Mouse (Mus musculus): ENCODE measurements at regions not wholly inside any gene's neighbourhood (a gene's known extent, or its start where the extent isn't known, plus 50 kb on each side); places are given as distances from the start of the nearest gene placed in this dataset.
A peak's percentile ranks its signal among the peaks of the same experiment; 100 is the strongest.

GRCm38 (mm10) chr9:84363478-84363877, 438.5 kb downstream of the Bckdhb start:
- ATAC-seq (ENCODE audit: insufficient read depth, low FRiP score, low TSS enrichment) = no peak
- 88% methylated on average over 5 of the region's 5 CpGs for WGBS

GRCm38 (mm10) chr9:84369200-84369599, 444.3 kb downstream of the Bckdhb start:
- H3K9ac ChIP-seq (ENCODE audit: low read length) = no peak overlapping the region
- H3K4me1 ChIP-seq (ENCODE audit: control insufficient read depth, insufficient read depth, low read length) = no peaks in the 10 kb centered on the region
- no peaks in the 10 kb centered on the region for H3K36me3 ChIP-seq (ENCODE audit: control insufficient read depth, insufficient read depth, low read length)
- 69% methylated on average over 1 of the region's 1 CpGs for WGBS
- ATAC-seq (ENCODE audit: insufficient read depth, low FRiP score, low TSS enrichment) (no peak), DNase-seq (ENCODE audit: low spot score) (no peak)
- no peaks in the 10 kb centered on the region for H3K27me3 ChIP-seq (ENCODE audit: control insufficient read depth, insufficient read depth, low read length)
- H3K9me3 ChIP-seq (ENCODE audit: control insufficient read depth, low read length) = no peaks in the 10 kb centered on the region
- H3K4me3 ChIP-seq (ENCODE audit: low read depth, low read length) = no peak overlapping the region
- no peak overlapping the region for H3K4me2 ChIP-seq (ENCODE audit: low read depth)
- H3K27ac ChIP-seq (ENCODE audit: low read depth, low read length) = no peak overlapping the region

More at GRCm38 (mm10) chr9:84363478-84363877, 438.5 kb downstream of the Bckdhb start:
- no peak overlapping the region for H3K4me2 ChIP-seq (ENCODE audit: low read depth)
- H3K4me1 ChIP-seq (ENCODE audit: control insufficient read depth, insufficient read depth, low read length) = no peaks in the 10 kb centered on the region
- no peaks in the 10 kb centered on the region for H3K9me3 ChIP-seq (ENCODE audit: control insufficient read depth, low read length)
- no peaks in the 10 kb centered on the region for H3K27me3 ChIP-seq (ENCODE audit: control insufficient read depth, insufficient read depth, low read length)
- DNase-seq (ENCODE audit: low spot score) = no peak
- no peak overlapping the region for H3K9ac ChIP-seq (ENCODE audit: low read length)
- H3K27ac ChIP-seq (ENCODE audit: low read depth, low read length) = no peak overlapping the region
- no peaks in the 10 kb centered on the region for H3K36me3 ChIP-seq (ENCODE audit: control insufficient read depth, insufficient read depth, low read length)
- H3K4me3 ChIP-seq (ENCODE audit: low read depth, low read length) = no peak overlapping the region

GRCm38 (mm10) chr9:84370260-84370659, 445.3 kb downstream of the Bckdhb start:
- Histone ChIP-seq H3K4me2 (ENCODE audit: low read depth) (no peak overlapping the region), H3K9me3 (ENCODE audit: control insufficient read depth, low read length) (no peaks in the 10 kb centered on the region), H3K9ac (ENCODE audit: low read length) (no peak overlapping the region), H3K27ac (ENCODE audit: low read depth, low read length) (no peak overlapping the region), H3K4me1 (ENCODE audit: control insufficient read depth, insufficient read depth, low read length) (no peaks in the 10 kb centered on the region), H3K36me3 (ENCODE audit: control insufficient read depth, insufficient read depth, low read length) (no peaks in the 10 kb centered on the region), H3K27me3 (ENCODE audit: control insufficient read depth, insufficient read depth, low read length) (no peaks in the 10 kb centered on the region), H3K4me3 (ENCODE audit: low read depth, low read length) (no peak overlapping the region)
- no peak for DNase-seq (ENCODE audit: low spot score)
- ATAC-seq (ENCODE audit: insufficient read depth, low FRiP score, low TSS enrichment) = no peak
- WGBS = 86% methylated on average over 4 of the region's 4 CpGs

DNA sequence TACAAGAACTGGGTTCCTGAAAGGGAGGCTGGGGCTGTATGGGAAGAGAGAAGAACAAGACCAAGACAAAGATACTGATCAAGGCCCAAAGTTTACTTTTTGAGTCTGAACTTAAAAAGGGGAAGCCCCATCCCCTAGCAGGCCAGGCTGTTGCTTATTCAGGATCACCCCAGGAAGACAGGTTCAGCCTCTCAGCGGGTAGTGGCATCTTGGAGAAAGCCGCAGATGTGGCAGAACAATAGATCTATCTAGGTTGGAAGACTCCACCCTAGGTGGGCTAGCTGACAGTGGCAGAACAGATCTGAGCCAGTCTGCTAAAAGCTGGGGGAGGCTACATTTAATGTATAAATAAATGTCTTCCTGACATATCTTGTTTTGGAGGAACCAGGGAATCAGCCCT, 450.8 kb downstream of the Bckdhb start:
- H3K4me2 ChIP-seq (ENCODE audit: low read depth) = no peak overlapping the region
- no peak overlapping the region for H3K9ac ChIP-seq (ENCODE audit: low read length)
- WGBS = 61% methylated on average over 2 of the region's 2 CpGs
- H3K27me3 ChIP-seq (ENCODE audit: control insufficient read depth, insufficient read depth, low read length) = no peaks in the 10 kb centered on the region
- no peaks in the 10 kb centered on the region for H3K36me3 ChIP-seq (ENCODE audit: control insufficient read depth, insufficient read depth, low read length)
- H3K9me3 ChIP-seq (ENCODE audit: control insufficient read depth, low read length) = no peaks in the 10 kb centered on the region
- H3K4me3 ChIP-seq (ENCODE audit: low read depth, low read length) = no peak overlapping the region
- no peak for DNase-seq (ENCODE audit: low spot score)
- no peaks in the 10 kb centered on the region for H3K4me1 ChIP-seq (ENCODE audit: control insufficient read depth, insufficient read depth, low read length)
- H3K27ac ChIP-seq (ENCODE audit: low read depth, low read length) = no peak overlapping the region
- ATAC-seq (ENCODE audit: insufficient read depth, low FRiP score, low TSS enrichment) = no peak

GRCm38 (mm10) chr9:84376621-84377020, 451.7 kb downstream of the Bckdhb start:
- ATAC-seq (ENCODE audit: insufficient read depth, low FRiP score, low TSS enrichment) (no peak), DNase-seq (ENCODE audit: low spot score) (no peak)
- Histone ChIP-seq H3K4me1 (ENCODE audit: control insufficient read depth, insufficient read depth, low read length) (no peaks in the 10 kb centered on the region), H3K4me3 (ENCODE audit: low read depth, low read length) (no peak overlapping the region), H3K9me3 (ENCODE audit: control insufficient read depth, low read length) (no peaks in the 10 kb centered on the region), H3K27ac (ENCODE audit: low read depth, low read length) (no peak overlapping the region), H3K27me3 (ENCODE audit: control insufficient read depth, insufficient read depth, low read length) (no peaks in the 10 kb centered on the region), H3K4me2 (ENCODE audit: low read depth) (no peak overlapping the region), H3K36me3 (ENCODE audit: control insufficient read depth, insufficient read depth, low read length) (no peaks in the 10 kb centered on the region), H3K9ac (ENCODE audit: low read length) (no peak overlapping the region)
- WGBS = 95% methylated on average over 6 of the region's 6 CpGs

DNA sequence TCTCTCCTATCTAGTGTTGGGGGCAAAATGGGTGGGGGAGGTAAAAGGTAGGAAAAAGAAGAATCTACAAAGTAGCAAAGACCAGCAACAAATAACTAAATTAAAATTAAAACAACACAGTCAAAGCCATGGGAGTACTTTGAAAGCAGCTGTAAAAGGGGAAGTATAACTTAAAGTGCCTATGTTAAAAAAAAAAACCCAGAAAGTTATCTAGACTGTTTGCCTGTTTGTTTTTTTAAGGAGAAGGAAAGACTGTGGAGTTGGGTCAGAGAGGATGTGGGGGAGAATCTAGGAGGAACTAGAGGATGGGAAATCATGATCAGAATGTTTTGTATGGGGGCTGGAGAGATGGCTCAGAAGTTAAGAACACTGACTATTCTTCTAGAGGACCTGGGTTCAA, 457.0 kb downstream of the Bckdhb start:
- Histone ChIP-seq H3K9me3 (ENCODE audit: control insufficient read depth, low read length) (no peaks in the 10 kb centered on the region), H3K27ac (ENCODE audit: low read depth, low read length) (no peak overlapping the region), H3K4me3 (ENCODE audit: low read depth, low read length) (no peak overlapping the region), H3K36me3 (ENCODE audit: control insufficient read depth, insufficient read depth, low read length) (no peaks in the 10 kb centered on the region), H3K4me1 (ENCODE audit: control insufficient read depth, insufficient read depth, low read length) (no peaks in the 10 kb centered on the region), H3K9ac (ENCODE audit: low read length) (no peak overlapping the region), H3K27me3 (ENCODE audit: control insufficient read depth, insufficient read depth, low read length) (no peaks in the 10 kb centered on the region), H3K4me2 (ENCODE audit: low read depth) (no peak overlapping the region)
- ATAC-seq (ENCODE audit: insufficient read depth, low FRiP score, low TSS enrichment) = no peak
- DNase-seq (ENCODE audit: low spot score) = no peak

DNA sequence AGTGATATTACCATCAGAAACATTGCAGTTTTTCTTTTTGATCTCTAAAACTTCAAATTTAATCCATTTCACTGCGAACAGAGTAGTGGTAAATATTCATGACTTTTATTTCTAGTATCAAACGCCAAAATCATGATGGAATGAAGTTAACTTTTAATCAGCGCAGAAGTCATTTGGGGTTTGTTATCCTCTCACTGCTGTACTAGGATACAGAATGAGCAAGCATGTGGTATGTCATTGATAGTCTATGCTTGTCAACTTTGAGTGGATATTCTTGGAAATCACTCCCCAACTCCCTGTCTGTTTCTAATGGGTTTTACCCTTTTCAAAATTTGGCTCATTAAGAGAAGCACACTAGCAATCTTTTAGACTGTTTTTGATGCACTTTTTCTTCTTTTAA, 464.9 kb downstream of the Bckdhb start:
- Histone ChIP-seq H3K4me3 (ENCODE audit: low read depth, low read length) (no peak overlapping the region), H3K36me3 (ENCODE audit: control insufficient read depth, insufficient read depth, low read length) (no peaks in the 10 kb centered on the region), H3K4me2 (ENCODE audit: low read depth) (no peak overlapping the region), H3K9me3 (ENCODE audit: control insufficient read depth, low read length) (no peaks in the 10 kb centered on the region), H3K27ac (ENCODE audit: low read depth, low read length) (no peak overlapping the region), H3K9ac (ENCODE audit: low read length) (no peak overlapping the region), H3K27me3 (ENCODE audit: control insufficient read depth, insufficient read depth, low read length) (no peaks in the 10 kb centered on the region), H3K4me1 (ENCODE audit: control insufficient read depth, insufficient read depth, low read length) (no peaks in the 10 kb centered on the region)
- ATAC-seq (ENCODE audit: insufficient read depth, low FRiP score, low TSS enrichment) = no peak
- 90% methylated on average over 3 of the region's 3 CpGs for WGBS
- no peak for DNase-seq (ENCODE audit: low spot score)

DNA sequence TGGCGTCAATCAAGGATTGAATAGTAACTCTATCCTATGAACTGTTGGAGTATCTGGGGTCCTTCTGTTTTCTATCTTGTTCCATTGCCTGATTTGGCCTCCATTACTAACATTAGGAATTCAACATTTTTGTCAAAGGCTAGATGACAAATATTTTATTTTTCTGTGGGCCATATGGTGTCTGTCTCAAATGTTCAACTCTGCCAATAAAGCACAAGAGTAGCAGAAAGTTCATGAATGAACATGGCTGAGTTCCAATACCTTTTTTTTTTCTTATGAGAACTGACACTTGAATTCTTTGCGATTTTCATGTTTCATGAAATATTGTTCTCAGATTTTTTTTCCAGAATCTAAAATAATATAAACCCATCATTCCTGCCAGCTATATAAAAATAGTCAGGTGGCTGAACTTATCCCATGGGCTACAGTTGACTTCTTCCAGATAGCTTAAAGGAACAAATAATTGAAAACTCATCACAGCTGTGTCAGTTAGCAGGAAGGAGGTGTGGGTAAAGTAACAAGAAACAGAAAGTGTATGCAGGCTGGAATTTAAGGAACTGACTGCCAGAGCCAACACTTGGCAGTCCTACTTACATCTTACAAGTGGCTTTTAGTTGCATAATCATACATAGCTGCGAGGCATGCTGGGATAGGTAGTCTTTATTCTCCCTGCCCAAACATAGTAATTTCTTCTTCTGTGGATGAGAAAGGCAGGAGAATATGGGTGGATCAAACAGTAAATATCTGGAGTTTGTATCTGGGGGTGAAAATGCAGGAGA, 469.8 kb downstream of the Bckdhb start:
- no peak for ATAC-seq (ENCODE audit: insufficient read depth, low FRiP score, low TSS enrichment)
- Histone ChIP-seq H3K9ac (ENCODE audit: low read length) (no peak overlapping the region), H3K4me3 (ENCODE audit: low read depth, low read length) (no peak overlapping the region), H3K27me3 (ENCODE audit: control insufficient read depth, insufficient read depth, low read length) (no peaks in the 10 kb centered on the region), H3K27ac (ENCODE audit: low read depth, low read length) (no peak overlapping the region), H3K9me3 (ENCODE audit: control insufficient read depth, low read length) (no peaks in the 10 kb centered on the region), H3K4me2 (ENCODE audit: low read depth) (no peak overlapping the region), H3K4me1 (ENCODE audit: control insufficient read depth, insufficient read depth, low read length) (no peaks in the 10 kb centered on the region), H3K36me3 (ENCODE audit: control insufficient read depth, insufficient read depth, low read length) (no peaks in the 10 kb centered on the region)
- no peak for DNase-seq (ENCODE audit: low spot score)
- WGBS = 96% methylated on average over 3 of the region's 3 CpGs

- Histone ChIP-seq H3K4me2 (ENCODE audit: low read depth) (no peak overlapping the region), H3K27me3 (ENCODE audit: control insufficient read depth, insufficient read depth, low read length) (no peaks in the 10 kb centered on the region), H3K4me1 (ENCODE audit: control insufficient read depth, insufficient read depth, low read length) (no peaks in the 10 kb centered on the region), H3K9me3 (ENCODE audit: control insufficient read depth, low read length) (no peaks in the 10 kb centered on the region), H3K27ac (ENCODE audit: low read depth, low read length) (no peak overlapping the region), H3K9ac (ENCODE audit: low read length) (no peak overlapping the region), H3K36me3 (ENCODE audit: control insufficient read depth, insufficient read depth, low read length) (no peaks in the 10 kb centered on the region), H3K4me3 (ENCODE audit: low read depth, low read length) (no peak overlapping the region)
- 63% methylated on average over 3 of the region's 3 CpGs for WGBS
- DNase-seq (ENCODE audit: low spot score) (peak; percentile 20), ATAC-seq (ENCODE audit: insufficient read depth, low FRiP score, low TSS enrichment) (no peak)
Observed at GRCm38 (mm10) chr9:84399481-84399880, 474.5 kb downstream of the Bckdhb start.
